Mouse (Mus musculus): Measurements from ENCODE around the gene Ino80d. TPM values are rescaled to one million over a fixed set of nuclear protein-coding genes. Genes with fewer than 3 reads are reported as not detected.

Ino80d gene
- polyA plus RNA-seq, 1 experiment from 2014 or later = 2.8 TPM

GRCm38 (mm10) chr1:63098831-63099230, 15.6 kb downstream of the Ino80d start:
- no peak overlapping the region for H3K4me2 ChIP-seq (ENCODE audit: low read depth, low read length)
- H3K36me3 ChIP-seq (replicated peaks; ENCODE audit: insufficient read depth, low read length) = peaks cover 50% of the 10 kb centered on the region
- H3K4me3 ChIP-seq (ENCODE audit: low read depth, low read length) = no peak overlapping the region
- 83% methylated on average over 4 of the region's 4 CpGs for WGBS (ENCODE audit: insufficient replicate concordance)
- TF ChIP-seq CTCF (IDR thresholded peaks at IDR 0.05; ENCODE audit: low read depth) = no peak
- no peak for TF ChIP-seq EP300 (IDR thresholded peaks at IDR 0.05; ENCODE audit: low read depth)
- no peaks in the 10 kb centered on the region for H3K4me1 ChIP-seq (ENCODE audit: insufficient read depth)
- H3K9me3 ChIP-seq (ENCODE audit: low read length) = no peaks in the 10 kb centered on the region
- no peak overlapping the region for H3K27ac ChIP-seq (ENCODE audit: low read depth)
- H3K27me3 ChIP-seq (ENCODE audit: insufficient read depth, low read length) = no peaks in the 10 kb centered on the region
- H3K9ac ChIP-seq (replicated peaks) = no peak overlapping the region
- DNase-seq (no peak), ATAC-seq (no peak)

GRCm38 (mm10) chr1:63096071-63096470, 18.4 kb downstream of the Ino80d start:
- H3K9me3 ChIP-seq (ENCODE audit: low read length) = no peaks in the 10 kb centered on the region
- H3K9ac ChIP-seq (replicated peaks) = no peak overlapping the region
- H3K27me3 ChIP-seq (ENCODE audit: insufficient read depth, low read length) = no peaks in the 10 kb centered on the region
- H3K4me2 ChIP-seq (ENCODE audit: low read depth, low read length) = no peak overlapping the region
- 89% methylated on average over 5 of the region's 5 CpGs for WGBS (ENCODE audit: insufficient replicate concordance)
- DNase-seq (no peak), ATAC-seq (no peak)
- peaks cover 62% of the 10 kb centered on the region for H3K36me3 ChIP-seq (replicated peaks; ENCODE audit: insufficient read depth, low read length)
- H3K4me1 ChIP-seq (ENCODE audit: insufficient read depth) = no peaks in the 10 kb centered on the region
- no peak overlapping the region for H3K4me3 ChIP-seq (ENCODE audit: low read depth, low read length)
- TF ChIP-seq CTCF (IDR thresholded peaks at IDR 0.05; ENCODE audit: low read depth) (no peak), EP300 (IDR thresholded peaks at IDR 0.05; ENCODE audit: low read depth) (no peak)
- H3K27ac ChIP-seq (ENCODE audit: low read depth) = no peak overlapping the region

- Histone ChIP-seq H3K36me3 (replicated peaks; ENCODE audit: insufficient read depth, low read length) (peaks cover 69% of the 10 kb centered on the region), H3K4me1 (ENCODE audit: insufficient read depth) (no peaks in the 10 kb centered on the region), H3K9ac (replicated peaks) (no peak overlapping the region), H3K27me3 (ENCODE audit: insufficient read depth, low read length) (no peaks in the 10 kb centered on the region), H3K4me2 (ENCODE audit: low read depth, low read length) (no peak overlapping the region), H3K9me3 (ENCODE audit: low read length) (no peaks in the 10 kb centered on the region), H3K27ac (ENCODE audit: low read depth) (no peak overlapping the region), H3K4me3 (ENCODE audit: low read depth, low read length) (no peak overlapping the region)
- WGBS (ENCODE audit: insufficient replicate concordance) = 77% methylated on average over 5 of the region's 5 CpGs
- ATAC-seq (no peak), DNase-seq (no peak)
- TF ChIP-seq EP300 (IDR thresholded peaks at IDR 0.05; ENCODE audit: low read depth) (no peak), CTCF (IDR thresholded peaks at IDR 0.05; ENCODE audit: low read depth) (no peak)
Measured at GRCm38 (mm10) chr1:63089795-63090194, 24.7 kb downstream of the Ino80d start.

- TF ChIP-seq CTCF (IDR thresholded peaks at IDR 0.05; ENCODE audit: low read depth) (peak; percentile 25), EP300 (IDR thresholded peaks at IDR 0.05; ENCODE audit: low read depth) (no peak)
- DNase-seq = no peak
- Histone ChIP-seq H3K9me3 (ENCODE audit: low read length) (no peaks in the 10 kb centered on the region), H3K4me2 (ENCODE audit: low read depth, low read length) (no peak overlapping the region), H3K4me3 (ENCODE audit: low read depth, low read length) (no peak overlapping the region), H3K9ac (replicated peaks) (no peak overlapping the region), H3K4me1 (ENCODE audit: insufficient read depth) (no peaks in the 10 kb centered on the region), H3K27me3 (ENCODE audit: insufficient read depth, low read length) (no peaks in the 10 kb centered on the region), H3K36me3 (replicated peaks; ENCODE audit: insufficient read depth, low read length) (peaks cover 61% of the 10 kb centered on the region), H3K27ac (ENCODE audit: low read depth) (no peak overlapping the region)
- 91% methylated on average over 1 of the region's 1 CpGs for WGBS (ENCODE audit: insufficient replicate concordance)
- no peak for ATAC-seq
Measured at GRCm38 (mm10) chr1:63088614-63089013, 25.9 kb downstream of the Ino80d start.

GRCm38 (mm10) chr1:63080277-63080676, 34.2 kb downstream of the Ino80d start:
- Histone ChIP-seq H3K36me3 (replicated peaks; ENCODE audit: insufficient read depth, low read length) (peaks cover 39% of the 10 kb centered on the region), H3K27ac (ENCODE audit: low read depth) (0 out of 2 replicates have a peak overlapping the region, but pooled peaks have one; percentile 1), H3K4me3 (ENCODE audit: low read depth, low read length) (no peak overlapping the region), H3K9me3 (ENCODE audit: low read length) (no peaks in the 10 kb centered on the region), H3K4me2 (ENCODE audit: low read depth, low read length) (no peak overlapping the region), H3K9ac (replicated peaks) (no peak overlapping the region), H3K4me1 (ENCODE audit: insufficient read depth) (peaks cover 3% of the 10 kb centered on the region; the same call in 1 of the 2 replicates), H3K27me3 (ENCODE audit: insufficient read depth, low read length) (no peaks in the 10 kb centered on the region)
- no peak for DNase-seq
- 70% methylated on average over 5 of the region's 5 CpGs for WGBS (ENCODE audit: insufficient replicate concordance)
- TF ChIP-seq CTCF (IDR thresholded peaks at IDR 0.05; ENCODE audit: low read depth) = no peak
- no peak for TF ChIP-seq EP300 (IDR thresholded peaks at IDR 0.05; ENCODE audit: low read depth)
- no peak for ATAC-seq

GRCm38 (mm10) chr1:63076383-63076782, 38.1 kb downstream of the Ino80d start:
- H3K36me3 ChIP-seq (replicated peaks; ENCODE audit: insufficient read depth, low read length) = peaks cover 55% of the 10 kb centered on the region

GRCm38 (mm10) chr1:63071379-63071778, 43.1 kb downstream of the Ino80d start:
- Histone ChIP-seq H3K27me3 (ENCODE audit: insufficient read depth, low read length) (no peaks in the 10 kb centered on the region), H3K4me2 (ENCODE audit: low read depth, low read length) (no peak overlapping the region), H3K4me3 (ENCODE audit: low read depth, low read length) (no peak overlapping the region), H3K27ac (ENCODE audit: low read depth) (no peak overlapping the region), H3K4me1 (ENCODE audit: insufficient read depth) (no peaks in the 10 kb centered on the region), H3K9me3 (ENCODE audit: low read length) (0 out of 2 replicates have a peak, but pooled peaks cover 4% of the 10 kb centered on the region), H3K9ac (replicated peaks) (no peak overlapping the region), H3K36me3 (replicated peaks; ENCODE audit: insufficient read depth, low read length) (peaks cover 65% of the 10 kb centered on the region)
- 81% methylated on average over 1 of the region's 1 CpGs for WGBS (ENCODE audit: insufficient replicate concordance)
- no peak for TF ChIP-seq EP300 (IDR thresholded peaks at IDR 0.05; ENCODE audit: low read depth)
- TF ChIP-seq CTCF (IDR thresholded peaks at IDR 0.05; ENCODE audit: low read depth) = no peak
- DNase-seq = no peak
- ATAC-seq = no peak

More at GRCm38 (mm10) chr1:63076383-63076782, 38.1 kb downstream of the Ino80d start:
- TF ChIP-seq CTCF (IDR thresholded peaks at IDR 0.05; ENCODE audit: low read depth) (no peak), EP300 (IDR thresholded peaks at IDR 0.05; ENCODE audit: low read depth) (no peak)
- no peak overlapping the region for H3K4me3 ChIP-seq (ENCODE audit: low read depth, low read length)
- H3K27me3 ChIP-seq (ENCODE audit: insufficient read depth, low read length) = no peaks in the 10 kb centered on the region
- DNase-seq (no peak), ATAC-seq (no peak)
- H3K9me3 ChIP-seq (ENCODE audit: low read length) = no peaks in the 10 kb centered on the region
- no peak overlapping the region for H3K27ac ChIP-seq (ENCODE audit: low read depth)
- WGBS (ENCODE audit: insufficient replicate concordance) = 90% methylated on average over 2 of the region's 2 CpGs
- H3K4me1 ChIP-seq (ENCODE audit: insufficient read depth) = no peaks in the 10 kb centered on the region
- no peak overlapping the region for H3K9ac ChIP-seq (replicated peaks)
- H3K4me2 ChIP-seq (ENCODE audit: low read depth, low read length) = no peak overlapping the region

Data from liver, postnatal 0 days (tissue).